Mouse (Mus musculus) liver, embryonic 14.5 days (tissue): ENCODE data around the gene Dph1.
A peak's percentile ranks its signal among the peaks of the same experiment; 100 is the strongest.

Source experiments
- CTCF ChIP-seq: IDR thresholded peaks from 2 replicates; pipeline ENCODE4 v1.5.1; 2016; ENCODE audit warnings: antibody characterized with exemption, low read depth, control low read depth
- EP300 ChIP-seq: IDR thresholded peaks from 2 replicates; pipeline ENCODE4 v1.6.1; 2016; ENCODE audit warnings: antibody characterized with exemption, low read depth

- TF ChIP-seq CTCF: peak; percentile 29; the same call in 1 of the 2 replicates
- TF ChIP-seq EP300: no peak
These were observed 36.9 kb downstream of the Dph1 start for GRCm38 (mm10) chr11:75154053-75154585.
